ENCODE assay signal across 16 mouse cellular contexts in the genomic region with DNA sequence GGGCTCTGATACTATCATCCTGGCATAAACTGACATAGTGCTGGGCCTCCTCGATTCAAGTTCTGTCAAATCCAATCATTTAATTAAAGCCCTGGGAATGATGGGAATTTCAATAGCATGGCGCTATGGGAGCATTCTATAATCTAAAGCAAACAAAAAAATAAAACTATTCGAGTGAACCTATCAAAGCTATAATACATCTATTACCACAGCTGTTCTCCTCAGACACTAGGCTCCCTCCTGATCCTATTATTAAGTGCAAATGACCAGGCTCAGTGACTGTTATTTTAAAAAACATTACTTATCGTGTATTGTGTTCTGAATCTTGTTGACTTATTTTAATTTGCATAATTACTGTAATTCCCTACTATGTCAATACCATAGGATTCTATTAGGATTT.
DNase-seq lines count a peak whose midpoint lies in the region; ATAC-seq and TF ChIP-seq lines count a peak whose summit lies in the region.
"Had no signal": no experiment of that assay in that cellular context is flagged by ENCODE, and none has a peak within 500 bp of the region (broad histone marks: within the 10 kb centered on the region; RNA-seq: fewer than 3 reads in every experiment).

No protein-coding gene starts in this region.

- 57% methylated on average over 4 of the region's 4 CpGs for WGBS in forebrain, embryonic 14.5 days
- 58% methylated on average over 4 of the region's 4 CpGs for WGBS in forebrain, embryonic 12.5 days
- 53% methylated on average over 4 of the region's 4 CpGs for WGBS in forebrain, embryonic 16.5 days
- 72% methylated on average over 4 of the region's 4 CpGs for WGBS in heart, embryonic 12.5 days

- H3K36me3 ChIP-seq in forebrain, embryonic 14.5 days (ENCODE audit: control insufficient read depth, insufficient read depth, low read length), result no peaks in the 10 kb centered on the region
- no peaks in the 10 kb centered on the region for H3K36me3 ChIP-seq in forebrain, embryonic 12.5 days (replicated peaks)
- no peaks in the 10 kb centered on the region for H3K36me3 ChIP-seq in forebrain, embryonic 16.5 days (ENCODE audit: control insufficient read depth, insufficient read depth)
- H3K36me3 ChIP-seq in heart, embryonic 12.5 days, result no peaks in the 10 kb centered on the region
- H3K36me3 ChIP-seq: embryonic facial prominence, embryonic 10.5 days; embryonic facial prominence, embryonic 12.5 days had no signal

- intact Hi-C loops in heart, postnatal 36 days (cut with DNase I), result no loop called here

- H3K9me3 ChIP-seq in forebrain, embryonic 14.5 days (replicated peaks; ENCODE audit: control insufficient read depth, low read length), result no peaks in the 10 kb centered on the region
- no peaks in the 10 kb centered on the region for H3K9me3 ChIP-seq in forebrain, embryonic 12.5 days
- H3K9me3 ChIP-seq in forebrain, embryonic 16.5 days (ENCODE audit: control insufficient read depth, low read length), result no peaks in the 10 kb centered on the region
- no peaks in the 10 kb centered on the region; the same call in 1 of the 2 replicates for H3K9me3 ChIP-seq in heart, embryonic 12.5 days (replicated peaks)
- H3K9me3 ChIP-seq: embryonic facial prominence, embryonic 10.5 days; embryonic facial prominence, embryonic 12.5 days had no signal

- peak; percentile 55 for ATAC-seq in forebrain, embryonic 14.5 days
- ATAC-seq in forebrain, embryonic 12.5 days (ENCODE audit: low FRiP score), result no peak
- ATAC-seq in forebrain, embryonic 16.5 days, result peak; percentile 80
- no peak for ATAC-seq in heart, embryonic 12.5 days (ENCODE audit: insufficient number of reproducible peaks, low FRiP score)

- no peak overlapping the region for H3K4me2 ChIP-seq in forebrain, embryonic 14.5 days (ENCODE audit: low read length)
- H3K4me2 ChIP-seq in forebrain, embryonic 12.5 days, result no peak overlapping the region
- no peak overlapping the region for H3K4me2 ChIP-seq in forebrain, embryonic 16.5 days (ENCODE audit: low read length)
- no peak overlapping the region for H3K4me2 ChIP-seq in heart, embryonic 12.5 days
- H3K4me2 ChIP-seq: embryonic facial prominence, embryonic 12.5 days had no signal

- peak; percentile 34 for DNase-seq in forebrain, embryonic 14.5 days (ENCODE audit: low spot score)
- DNase-seq in brain, embryonic 14.5 days (ENCODE audit: low read depth), result peak; percentile 50
- no peak for DNase-seq in heart, postnatal 36 days
- DNase-seq: adrenal gland, adult 2 months; adrenal gland, postnatal 10 days; adrenal gland, postnatal 25 days; cerebellum, adult 11-12 months; cerebellum, adult 2 months; cerebellum, adult 9-10 months; cerebellum, postnatal 10 days; cerebellum, postnatal 25 days had no signal

- TF ChIP-seq CTCF in brain, embryonic 14.5 days (IDR thresholded peaks at IDR 0.05; ENCODE audit: borderline replicate concordance, extremely low read depth, insufficient read depth, insufficient read length), result no peak

- no peak for TF ChIP-seq POLR2A in brain, embryonic 14.5 days (IDR thresholded peaks at IDR 0.05; ENCODE audit: borderline replicate concordance, extremely low read depth, insufficient read depth, insufficient read length, poor library complexity, severe bottlenecking)

- H3K4me3 ChIP-seq in forebrain, embryonic 14.5 days (ENCODE audit: low read depth, low read length), result no peak overlapping the region
- no peak overlapping the region for H3K4me3 ChIP-seq in forebrain, embryonic 12.5 days (replicated peaks)
- no peak overlapping the region for H3K4me3 ChIP-seq in forebrain, embryonic 16.5 days (replicated peaks; ENCODE audit: low read length)
- no peak overlapping the region for H3K4me3 ChIP-seq in heart, embryonic 12.5 days
- H3K4me3 ChIP-seq: embryonic facial prominence, embryonic 10.5 days; embryonic facial prominence, embryonic 12.5 days had no signal

- no peaks in the 10 kb centered on the region for H3K27me3 ChIP-seq in forebrain, embryonic 14.5 days (replicated peaks; ENCODE audit: control insufficient read depth, insufficient read depth, low read length)
- H3K27me3 ChIP-seq in forebrain, embryonic 12.5 days, result no peaks in the 10 kb centered on the region
- no peaks in the 10 kb centered on the region for H3K27me3 ChIP-seq in forebrain, embryonic 16.5 days (replicated peaks; ENCODE audit: control insufficient read depth, insufficient read depth, low read length)
- H3K27me3 ChIP-seq in heart, embryonic 12.5 days (replicated peaks), result no peaks in the 10 kb centered on the region
- H3K27me3 ChIP-seq: embryonic facial prominence, embryonic 12.5 days had no signal

- H3K9ac ChIP-seq in forebrain, embryonic 14.5 days (ENCODE audit: low read length), result no peak overlapping the region
- no peak overlapping the region for H3K9ac ChIP-seq in forebrain, embryonic 12.5 days
- H3K9ac ChIP-seq in forebrain, embryonic 16.5 days (replicated peaks; ENCODE audit: low read depth, low read length), result no peak overlapping the region
- H3K9ac ChIP-seq in heart, embryonic 12.5 days, result no peak overlapping the region
- H3K9ac ChIP-seq: embryonic facial prominence, embryonic 12.5 days had no signal

- H3K4me1 ChIP-seq in forebrain, embryonic 14.5 days (ENCODE audit: control insufficient read depth, insufficient read depth, low read length), result no peaks in the 10 kb centered on the region
- no peaks in the 10 kb centered on the region for H3K4me1 ChIP-seq in forebrain, embryonic 12.5 days
- no peaks in the 10 kb centered on the region for H3K4me1 ChIP-seq in forebrain, embryonic 16.5 days (replicated peaks; ENCODE audit: control insufficient read depth, insufficient read depth, low read length)
- H3K4me1 ChIP-seq in heart, embryonic 12.5 days (replicated peaks), result no peaks in the 10 kb centered on the region
- H3K4me1 ChIP-seq: embryonic facial prominence, embryonic 10.5 days; embryonic facial prominence, embryonic 12.5 days had no signal

- H3K27ac ChIP-seq in forebrain, embryonic 14.5 days (ENCODE audit: low read depth, low read length), result no peak overlapping the region
- no peak overlapping the region for H3K27ac ChIP-seq in forebrain, embryonic 12.5 days
- no peak overlapping the region for H3K27ac ChIP-seq in forebrain, embryonic 16.5 days (ENCODE audit: low read length)
- no peak overlapping the region for H3K27ac ChIP-seq in heart, embryonic 12.5 days (ENCODE audit: poor library complexity, severe bottlenecking)
- H3K27ac ChIP-seq: embryonic facial prominence, embryonic 10.5 days; embryonic facial prominence, embryonic 12.5 days had no signal

Comparison
In these comparisons a context has a peak if more than half of its experiments do, and no peak if none do; other contexts are left out.
1. ATAC-seq: peak in forebrain, embryonic 14.5 days (single experiment) and forebrain, embryonic 16.5 days (single experiment); none in forebrain, embryonic 12.5 days (single experiment) and heart, embryonic 12.5 days (single experiment).
2. DNase-seq: peak in forebrain, embryonic 14.5 days (single experiment) and brain, embryonic 14.5 days (single experiment); none in heart, postnatal 36 days (0 of 2).